Mouse (Mus musculus): ENCODE results near the gene Ptgir.

DNA sequence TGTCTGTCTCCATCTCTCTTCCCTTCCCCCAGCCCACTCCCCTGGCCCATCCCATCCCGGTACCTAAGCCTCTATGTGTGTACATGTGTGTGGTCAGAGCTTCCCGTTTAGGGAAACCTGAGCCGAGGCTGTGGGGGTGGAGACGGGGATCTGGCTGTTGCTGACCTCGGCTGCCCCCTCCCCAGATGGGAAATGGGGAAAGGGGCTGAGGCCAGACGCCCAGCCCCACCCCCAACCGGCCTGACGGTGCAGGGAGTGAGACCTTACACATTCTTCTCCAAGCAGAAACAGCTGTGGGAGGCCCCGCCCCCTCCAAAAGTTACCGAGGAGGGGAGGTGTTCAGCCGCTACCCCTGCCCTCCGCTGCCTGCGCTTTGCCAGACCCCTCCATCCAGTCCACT, 29.7 kb upstream of the Ptgir start:
- TF ChIP-seq POLR2A (IDR thresholded peaks at IDR 0.05; ENCODE audit: control insufficient read depth, extremely low read depth, insufficient read depth, low read length, poor library complexity): no peak
- no peak for TF ChIP-seq CTCF (IDR thresholded peaks at IDR 0.05; ENCODE audit: borderline replicate concordance, control insufficient read depth, extremely low read depth, insufficient read depth, low read length, poor library complexity)

All from thymus, adult 2 months (tissue).